Mouse (Mus musculus) urinary bladder, postnatal 4 days (tissue): ENCODE data around the gene Lif.

Experiments
- DNase-seq, 2 experiments: peaks; one replicate each; pipeline ENCODE4 v3.0.0; 2021 to 2022; ENCODE audit warnings: low spot score in 2 of 2

Lif gene

GRCm38 (mm10) chr11:4256846-4257607 is at the start of gene Lif:
Gene Lif, plus strand, starts transcription at chr11:4257557.
- DNase-seq, result no peak

DNA sequence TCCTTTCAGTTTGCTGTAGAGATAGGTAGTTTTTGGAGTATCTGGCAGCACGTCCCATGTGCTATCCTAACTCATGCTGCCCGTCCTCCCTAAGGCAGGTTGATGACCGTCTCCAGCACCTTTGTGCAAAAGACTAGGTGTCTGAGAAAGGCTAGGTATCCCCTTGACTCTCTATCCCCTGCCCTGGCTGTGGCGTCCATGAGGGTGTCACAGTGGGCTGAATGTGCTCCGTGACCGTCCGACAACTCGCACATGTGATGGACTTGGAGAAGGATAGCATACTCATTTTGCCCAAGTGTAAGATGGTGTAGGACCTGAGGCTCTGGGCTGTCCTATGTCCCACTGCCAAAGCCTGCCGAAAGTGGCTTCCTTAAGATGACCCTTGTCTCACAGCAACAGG is 49.7 kb upstream of the Lif start:
- no peak for DNase-seq

DNA sequence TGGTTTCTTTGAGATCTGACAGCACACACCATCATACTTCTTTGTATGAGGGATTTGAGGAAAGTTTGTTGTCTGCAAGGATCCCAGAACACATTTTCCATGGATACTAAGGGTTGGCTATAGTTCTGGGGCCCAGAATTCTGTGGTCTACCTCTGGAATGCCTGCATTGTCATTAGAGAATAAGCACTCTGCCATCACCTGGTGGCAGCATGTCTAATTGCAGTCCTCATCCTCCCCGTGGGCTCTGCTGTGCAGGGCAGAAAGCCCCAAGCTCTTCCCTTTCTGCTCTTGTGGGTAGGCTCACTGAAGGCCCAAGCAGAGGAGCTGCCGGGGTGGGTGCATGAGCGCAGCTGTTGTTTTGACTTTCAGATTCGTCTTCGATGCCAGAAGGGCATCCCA is 47.8 kb upstream of the Lif start:
- no peak for DNase-seq

DNA sequence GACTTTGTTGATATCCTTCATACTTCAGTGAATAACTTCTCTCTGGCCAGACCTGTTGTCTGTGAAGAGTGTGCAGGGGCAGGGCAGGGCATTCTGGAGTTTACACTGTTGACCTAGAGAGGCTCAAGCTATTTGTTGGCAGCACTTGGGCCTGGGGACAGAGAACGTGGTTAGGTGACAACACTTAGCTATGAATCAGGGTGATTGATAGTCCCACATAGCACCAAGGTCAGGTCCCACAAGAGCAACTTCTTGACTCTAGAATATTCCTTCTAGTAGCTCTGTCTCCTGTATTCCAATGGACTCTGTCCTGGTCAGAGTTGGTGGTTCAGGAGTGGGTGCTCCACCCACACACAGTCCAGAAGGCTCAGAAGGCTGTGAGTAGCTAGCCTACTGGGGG is 46.6 kb upstream of the Lif start:
- DNase-seq, result no peak

- DNase-seq, result no peak
These were observed 44.2 kb upstream of the Lif start for GRCm38 (mm10) chr11:4213107-4213506.

- no peak for DNase-seq
These were observed 42.8 kb upstream of the Lif start for GRCm38 (mm10) chr11:4214572-4214971.

DNA sequence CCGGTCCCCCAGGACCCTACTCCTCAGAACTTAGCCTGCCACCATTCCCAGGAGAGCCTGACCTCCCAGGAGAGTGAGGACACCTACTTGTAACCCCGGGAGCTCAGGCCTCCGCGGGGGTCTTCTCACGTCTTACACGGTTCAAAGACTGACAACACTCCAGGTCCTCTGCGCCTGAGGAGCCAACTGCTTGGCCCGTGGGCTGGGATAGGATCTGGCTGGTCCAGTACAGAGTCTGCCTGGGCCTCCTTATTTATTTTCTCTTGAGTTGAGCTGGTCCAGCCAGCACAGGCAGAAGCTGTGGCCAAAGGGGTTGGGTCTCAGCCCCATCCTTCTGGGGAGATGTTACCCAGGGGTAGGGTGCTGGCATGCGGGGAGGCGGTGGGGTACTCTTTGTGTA is 42.3 kb upstream of the Lif start:
- DNase-seq, result no peak

GRCm38 (mm10) chr11:4216248-4217000 is 40.9 kb upstream of the Lif start:
- no peak for DNase-seq

DNA sequence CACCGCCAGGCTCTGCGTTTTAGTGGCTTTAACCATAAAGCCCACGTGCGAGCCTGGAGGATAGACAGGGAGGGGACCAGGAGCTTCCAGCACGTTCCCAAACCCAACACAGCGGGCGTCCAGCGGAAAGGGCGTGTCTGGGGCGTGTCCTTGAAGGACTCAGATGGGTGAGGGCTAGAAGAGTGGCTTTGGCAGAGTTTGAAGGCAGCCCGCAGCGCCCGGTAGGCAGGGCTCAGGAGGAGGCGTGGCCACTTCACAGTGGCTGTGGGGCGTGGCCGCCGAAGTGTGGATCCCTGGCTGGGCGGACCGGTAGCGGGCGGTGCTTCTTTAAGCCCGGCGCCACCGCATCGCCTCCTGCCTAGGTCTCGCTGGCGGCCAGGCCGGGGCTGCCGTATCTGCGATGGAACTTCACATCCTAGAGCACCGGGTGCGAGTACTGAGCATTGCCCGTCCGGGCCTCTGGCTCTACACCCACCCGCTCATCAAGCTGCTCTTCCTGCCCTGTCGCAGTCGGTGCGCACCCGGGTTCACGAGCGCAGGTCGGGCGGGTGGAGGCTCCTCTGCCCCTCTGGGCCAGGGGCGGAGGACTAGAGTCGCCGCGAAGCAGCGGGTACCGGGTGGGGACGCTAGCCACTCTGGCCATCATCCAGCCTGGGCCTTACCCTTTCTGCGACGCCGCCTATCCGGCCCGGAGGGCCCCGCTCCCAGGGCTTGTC is 39.3 kb upstream of the Lif start, which contains the start of gene Castor1:
TSS of gene Castor1 (plus strand) at position 312 of the 716 bp plus-strand sequence.
- DNase-seq, result peak; percentile 85 to 87

DNA sequence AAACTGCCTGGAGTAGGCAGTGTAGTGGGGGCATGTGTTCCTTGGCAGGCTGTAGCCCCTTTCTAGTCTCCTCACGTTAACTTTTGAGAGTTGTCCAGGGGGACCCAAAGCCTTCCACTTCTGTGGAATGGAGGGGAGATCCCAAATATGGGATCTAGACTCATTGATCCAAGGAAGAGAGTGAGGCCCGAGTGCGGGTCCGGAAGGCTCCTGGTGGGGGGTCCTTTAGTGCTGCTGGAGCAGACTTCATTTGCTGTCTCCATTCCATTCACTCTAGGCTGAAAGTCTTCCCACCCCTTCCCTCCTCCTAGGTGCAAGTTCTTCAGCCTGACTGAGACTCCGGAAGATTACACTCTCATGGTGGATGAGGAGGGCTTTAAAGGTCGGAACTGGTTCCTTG is 38.7 kb upstream of the Lif start:
- no peak for DNase-seq

DNA sequence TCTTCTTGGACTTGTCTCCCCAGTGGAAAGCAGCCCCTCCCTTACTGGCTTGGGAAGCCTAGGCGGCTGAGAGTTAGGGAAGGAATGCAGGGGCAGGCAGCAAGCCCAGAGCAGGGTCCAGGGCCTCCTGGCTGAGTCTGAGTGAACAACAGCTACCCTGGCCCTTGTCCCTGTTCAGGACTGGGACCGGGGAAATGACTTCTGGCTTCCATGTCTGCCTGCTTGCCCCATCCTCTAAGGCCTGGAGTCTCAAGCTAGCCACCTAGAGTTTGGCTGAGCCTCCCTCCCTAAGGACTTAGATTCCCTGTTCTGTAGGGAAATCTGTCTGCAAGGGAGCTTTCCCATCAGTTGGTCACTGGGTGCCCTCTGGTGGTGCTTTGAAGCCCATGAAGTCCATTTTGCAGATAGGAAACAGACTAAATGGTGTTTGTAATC is 38.0 kb upstream of the Lif start:
- peak in 1 of 2 experiments; percentile 53 for DNase-seq

DNA sequence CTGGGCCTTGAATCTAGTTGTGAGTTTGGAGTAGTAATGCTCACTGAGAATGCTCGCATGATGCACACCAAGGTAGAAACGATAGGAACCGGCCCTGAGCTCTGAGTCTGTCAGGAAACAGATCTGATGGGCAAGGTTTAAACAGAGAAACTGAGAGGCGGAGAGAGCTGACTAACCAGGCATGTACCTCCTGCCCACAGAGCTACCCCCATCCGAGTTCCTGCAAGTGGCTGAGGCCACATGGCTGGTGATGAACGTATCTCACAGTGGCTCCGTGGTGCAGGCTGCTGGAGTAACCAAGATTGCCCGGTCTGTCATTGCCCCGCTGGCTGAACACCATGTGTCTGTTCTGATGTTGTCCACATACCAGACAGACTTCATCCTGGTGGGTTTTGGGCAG is 37.4 kb upstream of the Lif start:
- DNase-seq, result no peak

- peak; percentile 63 to 80 for DNase-seq
These were observed 36.6 kb upstream of the Lif start for GRCm38 (mm10) chr11:4220443-4221400.

DNA sequence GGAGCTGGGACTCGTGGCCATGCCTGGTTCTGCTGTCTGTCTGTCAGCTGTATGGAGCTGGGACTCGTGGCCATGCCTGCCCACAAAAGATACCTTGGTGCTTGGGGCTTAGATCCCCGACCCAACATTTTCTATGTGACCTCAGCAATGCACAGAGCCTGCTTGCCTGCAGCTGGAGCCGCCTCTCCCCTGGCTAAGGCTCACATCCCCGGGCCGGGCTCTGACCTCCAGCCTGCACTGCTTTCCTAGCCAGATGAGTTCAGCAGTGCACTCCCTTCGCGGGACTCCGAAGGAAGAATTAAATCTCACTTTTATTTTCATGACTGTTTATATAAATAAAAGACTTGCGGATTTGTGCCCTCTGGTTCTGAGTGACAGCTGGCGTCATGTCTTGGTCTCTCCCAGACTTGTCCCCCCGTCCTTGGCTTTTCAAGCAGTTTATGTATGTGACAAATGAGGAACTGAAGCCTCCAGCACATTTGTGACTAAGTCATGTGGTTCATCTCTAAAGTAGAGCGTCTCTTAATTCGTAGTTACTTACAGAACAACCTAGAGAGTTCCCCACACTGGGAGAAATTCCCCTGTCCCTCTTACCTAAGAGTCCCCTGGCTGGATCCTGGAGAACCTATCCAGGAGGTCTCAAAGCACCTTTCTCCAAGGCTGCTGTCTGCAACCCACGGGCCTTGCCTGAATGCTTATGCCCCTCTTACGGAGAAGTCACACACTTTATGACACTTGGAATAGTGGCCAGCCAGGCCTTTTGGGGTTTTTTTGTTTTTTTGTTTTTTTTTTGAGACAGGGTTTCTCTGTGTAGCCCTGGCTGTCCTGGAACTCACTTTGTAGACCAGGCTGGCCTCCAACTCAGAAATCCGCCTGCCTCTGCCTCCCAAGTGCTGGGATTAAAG is 35.1 kb upstream of the Lif start:
- DNase-seq, result no peak

DNA sequence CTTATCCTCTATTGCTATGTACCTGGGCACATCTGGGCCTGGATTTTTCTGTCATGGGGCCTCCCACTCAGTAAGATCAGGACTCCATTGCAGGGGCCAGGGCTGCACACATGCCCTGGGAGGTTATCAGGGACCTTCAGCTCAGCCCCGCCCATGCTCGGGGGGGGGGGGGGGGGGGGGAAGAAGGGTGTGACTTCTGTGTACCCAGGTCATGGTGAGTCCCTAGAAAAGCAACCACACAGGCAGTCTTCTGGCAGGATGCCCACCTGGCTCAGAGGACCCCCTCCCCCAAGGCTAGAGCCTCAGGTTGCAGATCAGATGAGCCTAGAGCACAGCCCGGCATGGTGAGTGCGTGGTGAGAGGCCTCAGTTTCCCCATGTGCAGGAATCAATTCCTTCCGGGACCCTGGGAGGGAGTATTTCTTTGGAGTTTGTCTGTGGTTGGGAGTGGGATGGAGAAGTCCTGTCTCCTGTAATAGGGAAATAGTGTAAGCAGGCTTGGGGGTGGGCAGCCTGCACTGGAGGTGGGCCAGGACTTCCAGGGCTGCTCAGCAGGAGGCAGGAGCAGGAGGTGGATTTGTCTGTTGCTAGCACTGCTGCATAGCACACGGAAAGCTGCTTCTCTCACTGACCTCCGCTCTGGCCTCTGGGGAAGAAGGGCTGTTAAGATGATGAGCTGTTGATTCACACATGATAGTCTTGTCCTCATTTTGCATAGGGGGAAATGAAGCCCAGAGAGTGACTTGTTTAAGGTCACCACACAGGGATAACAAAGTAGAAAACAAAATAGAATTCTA is 33.8 kb upstream of the Lif start:
- no peak for DNase-seq

- no peak for DNase-seq
These were observed 33.1 kb upstream of the Lif start for GRCm38 (mm10) chr11:4224223-4224622.

DNA sequence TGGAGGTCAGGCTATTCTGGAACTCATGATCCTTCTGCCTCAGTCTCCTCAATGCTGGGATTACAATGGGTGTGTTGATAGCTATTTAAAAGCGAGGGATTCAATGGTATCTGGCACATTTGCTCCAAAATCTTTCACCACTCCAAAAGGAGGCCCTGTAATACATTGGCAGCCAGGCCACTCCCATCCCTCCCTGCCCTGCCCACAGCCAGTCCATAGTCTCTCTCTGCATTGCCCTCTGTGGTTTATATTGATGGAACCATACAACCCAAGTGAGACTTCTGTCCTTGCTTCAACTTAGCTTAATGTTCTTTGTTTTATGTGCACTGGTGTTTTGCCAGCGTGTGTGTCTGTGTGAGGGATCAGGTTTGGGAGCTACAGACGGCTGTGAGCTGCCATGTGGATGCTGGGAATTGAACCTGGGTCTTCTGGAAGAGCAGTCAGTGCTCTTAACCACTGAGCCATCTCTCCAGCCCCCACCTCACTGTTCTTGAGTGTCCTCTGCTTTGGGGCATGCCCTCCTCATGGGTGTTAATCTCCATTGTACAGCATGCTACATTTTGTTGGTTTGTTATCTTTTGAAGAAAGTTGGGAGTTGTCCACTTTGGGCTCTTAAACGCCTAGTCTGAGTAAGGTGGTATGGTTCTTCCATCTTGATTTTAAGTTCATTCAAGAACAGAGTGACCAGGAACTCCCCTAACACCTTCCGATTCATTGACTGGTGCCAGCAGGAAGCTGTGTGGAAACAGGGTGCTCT is 30.6 kb upstream of the Lif start:
- DNase-seq, result no peak

GRCm38 (mm10) chr11:4228463-4228862 is 28.9 kb upstream of the Lif start:
- DNase-seq, result no peak

- no peak for DNase-seq
These were observed 27.5 kb upstream of the Lif start for GRCm38 (mm10) chr11:4229841-4230240.
